Mouse (Mus musculus): ENCODE data around the gene Wdr31. TPM values are rescaled to one million over a fixed set of nuclear protein-coding genes. Genes with fewer than 3 reads are reported as not detected.

The Wdr31 gene
- polyA plus RNA-seq, 1 experiment from 2014 or later, result 5.2 TPM

DNA sequence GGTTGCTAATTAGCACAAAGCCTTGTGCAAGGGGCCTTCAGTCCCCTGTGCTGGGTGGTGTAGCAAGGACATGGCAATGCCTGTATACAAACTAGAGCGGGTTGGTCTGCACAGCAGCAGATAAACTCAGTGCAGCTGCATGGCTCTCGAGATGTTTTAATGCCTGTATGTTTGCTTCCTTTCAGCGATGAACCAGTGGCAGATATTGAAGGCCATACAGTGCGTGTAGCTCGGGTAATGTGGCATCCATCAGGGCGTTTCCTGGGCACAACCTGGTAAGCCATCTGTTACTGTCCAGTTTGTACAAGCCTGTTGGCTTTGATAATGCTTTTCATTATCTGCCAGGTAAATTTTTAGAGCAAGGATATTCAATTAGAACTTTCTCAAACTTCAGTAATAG lies 51.6 kb downstream of the Wdr31 start:
- no peaks in the 10 kb centered on the region for H3K9me3 ChIP-seq (ENCODE audit: low read length)
- peaks cover 65% of the 10 kb centered on the region for H3K36me3 ChIP-seq (ENCODE audit: insufficient read depth, low read length)
- no peaks in the 10 kb centered on the region for H3K27me3 ChIP-seq (replicated peaks; ENCODE audit: insufficient read depth, low read length)
- WGBS, result 94% methylated on average over 6 of the region's 6 CpGs
- no peak overlapping the region for H3K4me3 ChIP-seq (ENCODE audit: low read depth, low read length)
- ATAC-seq (no peak), DNase-seq (ENCODE audit: low spot score) (no peak)
- no peak overlapping the region for H3K4me2 ChIP-seq (replicated peaks; ENCODE audit: low read depth, low read length)
- H3K27ac ChIP-seq (ENCODE audit: low read length), result no peak overlapping the region
- H3K4me1 ChIP-seq (ENCODE audit: insufficient read depth, low read depth, low read length), result no peaks in the 10 kb centered on the region
- no peak overlapping the region for H3K9ac ChIP-seq (replicated peaks; ENCODE audit: low read depth)
- TF ChIP-seq EP300 (IDR thresholded peaks at IDR 0.05), result no peak
- no peak for TF ChIP-seq CTCF (IDR thresholded peaks at IDR 0.05)

DNA sequence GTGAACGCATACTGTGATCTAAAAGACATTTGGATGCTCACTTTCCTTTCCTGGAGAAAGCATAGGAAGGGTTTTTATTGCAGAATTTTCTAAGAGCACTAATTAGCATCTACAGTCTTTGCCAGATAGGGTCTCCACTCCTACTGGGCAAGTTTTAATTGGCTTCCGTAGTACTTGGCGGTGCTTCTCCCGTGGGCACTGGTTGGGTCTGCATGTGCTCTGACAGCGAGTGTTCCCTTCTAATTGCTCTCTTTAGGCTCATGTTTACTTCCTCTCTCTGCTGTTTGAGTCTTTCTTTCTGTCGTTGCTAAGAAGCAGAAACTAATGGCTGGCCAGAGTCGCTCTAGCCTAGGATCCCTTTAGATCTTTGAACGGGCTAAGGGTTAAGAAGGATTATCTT lies 52.2 kb downstream of the Wdr31 start:
- Histone ChIP-seq H3K27ac (ENCODE audit: low read length) (no peak overlapping the region), H3K4me1 (ENCODE audit: insufficient read depth, low read depth, low read length) (no peaks in the 10 kb centered on the region), H3K9me3 (ENCODE audit: low read length) (no peaks in the 10 kb centered on the region), H3K9ac (replicated peaks; ENCODE audit: low read depth) (no peak overlapping the region), H3K4me2 (replicated peaks; ENCODE audit: low read depth, low read length) (no peak overlapping the region), H3K36me3 (ENCODE audit: insufficient read depth, low read length) (peaks cover 60% of the 10 kb centered on the region), H3K27me3 (replicated peaks; ENCODE audit: insufficient read depth, low read length) (no peaks in the 10 kb centered on the region), H3K4me3 (ENCODE audit: low read depth, low read length) (no peak overlapping the region)
- TF ChIP-seq CTCF (IDR thresholded peaks at IDR 0.05) (no peak), EP300 (IDR thresholded peaks at IDR 0.05) (no peak)
- no peak for ATAC-seq
- WGBS, result 88% methylated on average over 8 of the region's 8 CpGs
- no peak for DNase-seq (ENCODE audit: low spot score)

DNA sequence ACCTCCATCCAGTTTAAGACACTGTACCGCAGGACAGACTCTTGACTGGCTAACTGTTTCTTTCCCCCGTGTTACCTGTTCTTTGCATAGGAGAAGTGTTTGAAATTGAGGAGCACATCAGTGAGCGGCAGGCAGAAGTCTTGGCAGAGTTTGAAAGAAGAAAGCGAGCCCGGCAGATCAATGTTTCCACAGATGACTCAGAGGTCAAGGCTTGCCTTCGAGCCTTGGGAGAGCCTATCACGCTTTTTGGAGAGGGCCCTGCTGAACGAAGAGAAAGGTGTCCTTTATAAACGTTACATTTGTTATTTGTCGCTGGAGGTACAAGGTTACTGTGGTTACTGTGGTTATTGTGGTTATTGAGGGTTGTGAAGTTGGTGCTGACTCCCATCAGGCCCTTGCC lies 59.1 kb downstream of the Wdr31 start:
- Histone ChIP-seq H3K4me2 (replicated peaks; ENCODE audit: low read depth, low read length) (no peak overlapping the region), H3K27me3 (replicated peaks; ENCODE audit: insufficient read depth, low read length) (no peaks in the 10 kb centered on the region), H3K27ac (ENCODE audit: low read length) (no peak overlapping the region), H3K4me3 (ENCODE audit: low read depth, low read length) (no peak overlapping the region), H3K9ac (replicated peaks; ENCODE audit: low read depth) (no peak overlapping the region), H3K36me3 (ENCODE audit: insufficient read depth, low read length) (peaks cover 27% of the 10 kb centered on the region; the same call in 1 of the 2 replicates), H3K4me1 (ENCODE audit: insufficient read depth, low read depth, low read length) (peaks cover 4% of the 10 kb centered on the region; the same call in 1 of the 2 replicates), H3K9me3 (ENCODE audit: low read length) (no peaks in the 10 kb centered on the region)
- DNase-seq (ENCODE audit: low spot score) (no peak), ATAC-seq (no peak)
- TF ChIP-seq EP300 (IDR thresholded peaks at IDR 0.05), result no peak
- 87% methylated on average over 10 of the region's 10 CpGs for WGBS

DNA sequence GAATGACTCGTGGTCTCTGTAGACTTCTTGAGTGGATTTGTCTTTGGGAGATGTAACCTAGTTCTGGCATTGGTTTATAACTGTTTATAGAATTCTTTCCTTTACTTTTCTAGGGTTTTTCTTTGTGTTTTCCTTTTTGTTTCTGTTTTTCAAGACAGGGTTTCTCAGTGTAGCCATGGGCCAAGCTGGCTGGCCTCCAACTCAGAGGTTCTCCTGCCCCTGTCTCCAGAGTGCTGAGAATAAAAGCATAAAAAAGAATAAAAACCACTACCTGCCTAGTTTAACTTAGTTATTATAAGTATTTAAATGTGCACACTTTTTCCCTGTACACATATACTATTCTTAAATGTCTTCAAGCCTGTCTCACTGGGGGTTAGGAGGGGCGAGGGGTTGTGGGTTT lies 60.4 kb downstream of the Wdr31 start:
- H3K4me2 ChIP-seq (replicated peaks; ENCODE audit: low read depth, low read length), result no peak overlapping the region
- peaks cover 18% of the 10 kb centered on the region; the same call in 1 of the 2 replicates for H3K36me3 ChIP-seq (ENCODE audit: insufficient read depth, low read length)
- no peak overlapping the region for H3K27ac ChIP-seq (ENCODE audit: low read length)
- no peak for DNase-seq (ENCODE audit: low spot score)
- H3K27me3 ChIP-seq (replicated peaks; ENCODE audit: insufficient read depth, low read length), result no peaks in the 10 kb centered on the region
- no peak overlapping the region for H3K4me3 ChIP-seq (ENCODE audit: low read depth, low read length)
- 79% methylated on average over 2 of the region's 2 CpGs for WGBS
- TF ChIP-seq EP300 (IDR thresholded peaks at IDR 0.05) (no peak), CTCF (IDR thresholded peaks at IDR 0.05) (no peak)
- H3K9ac ChIP-seq (replicated peaks; ENCODE audit: low read depth), result no peak overlapping the region
- H3K9me3 ChIP-seq (ENCODE audit: low read length), result no peaks in the 10 kb centered on the region
- ATAC-seq, result no peak
- peaks cover 4% of the 10 kb centered on the region; the same call in 1 of the 2 replicates for H3K4me1 ChIP-seq (ENCODE audit: insufficient read depth, low read depth, low read length)

DNA sequence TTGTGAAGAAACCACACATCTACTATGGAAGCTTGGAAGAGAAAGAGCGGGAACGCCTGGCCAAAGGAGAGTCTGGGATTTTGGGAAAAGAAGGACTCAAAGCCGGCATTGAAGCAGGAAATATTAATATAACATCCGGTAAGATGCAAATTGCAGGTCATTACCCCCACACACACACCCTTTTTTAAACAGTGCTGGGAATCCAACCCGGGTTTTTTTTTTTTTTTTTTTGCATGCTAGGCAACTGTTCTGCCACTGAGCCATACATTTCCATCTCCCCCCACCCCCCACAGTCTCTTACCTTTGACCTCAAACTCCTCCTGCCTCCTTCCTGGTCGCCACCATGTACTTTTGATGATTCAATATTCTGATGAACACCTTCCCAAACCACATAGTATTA lies 61.1 kb downstream of the Wdr31 start:
- Histone ChIP-seq H3K36me3 (ENCODE audit: insufficient read depth, low read length) (peaks cover 11% of the 10 kb centered on the region; the same call in 1 of the 2 replicates), H3K4me2 (replicated peaks; ENCODE audit: low read depth, low read length) (peak overlapping the region; percentile 79), H3K9ac (replicated peaks; ENCODE audit: low read depth) (peak overlapping the region; percentile 91; the same call in 1 of the 2 replicates), H3K27ac (ENCODE audit: low read length) (peak overlapping the region; percentile 89; the same call in 1 of the 2 replicates), H3K4me3 (ENCODE audit: low read depth, low read length) (peak overlapping the region; percentile 70), H3K9me3 (ENCODE audit: low read length) (no peaks in the 10 kb centered on the region), H3K27me3 (replicated peaks; ENCODE audit: insufficient read depth, low read length) (no peaks in the 10 kb centered on the region), H3K4me1 (ENCODE audit: insufficient read depth, low read depth, low read length) (peaks cover 4% of the 10 kb centered on the region; the same call in 1 of the 2 replicates)
- TF ChIP-seq EP300 (IDR thresholded peaks at IDR 0.05), result no peak
- no peak for TF ChIP-seq CTCF (IDR thresholded peaks at IDR 0.05)
- ATAC-seq (no peak), DNase-seq (ENCODE audit: low spot score) (peak; percentile 15)
- WGBS, result 14% methylated on average over 6 of the region's 6 CpGs

GRCm38 (mm10) chr4:62408601-62409282 lies 62.0 kb downstream of the Wdr31 start, which contains the start of the genes Cdc26 and Prpf4:
TSS of gene Cdc26 (minus strand) at chr4:62408642.
TSS of gene Prpf4 (plus strand) at chr4:62408797.
- peak within 1 kb of the TSS; percentile 89 for H3K27ac ChIP-seq (ENCODE audit: low read length)
- TF ChIP-seq CTCF (IDR thresholded peaks at IDR 0.05) (no peak), EP300 (IDR thresholded peaks at IDR 0.05) (peak; percentile 75)
- H3K4me3 ChIP-seq (ENCODE audit: low read depth, low read length), result peak within 1 kb of the TSS; percentile 70
- H3K9me3 ChIP-seq (ENCODE audit: low read length), result no peaks in the 10 kb centered on the region
- peak within 1 kb of the TSS; percentile 79 for H3K4me2 ChIP-seq (replicated peaks; ENCODE audit: low read depth, low read length)
- peak within 1 kb of the TSS; percentile 91 for H3K9ac ChIP-seq (replicated peaks; ENCODE audit: low read depth)
- H3K36me3 ChIP-seq (ENCODE audit: insufficient read depth, low read length), result 0 out of 2 replicates have a peak, but pooled peaks cover 8% of the 10 kb centered on the region
- peaks cover 4% of the 10 kb centered on the region; the same call in 1 of the 2 replicates for H3K4me1 ChIP-seq (ENCODE audit: insufficient read depth, low read depth, low read length)
- no peaks in the 10 kb centered on the region for H3K27me3 ChIP-seq (replicated peaks; ENCODE audit: insufficient read depth, low read length)
- ATAC-seq (peak; percentile 99), DNase-seq (ENCODE audit: low spot score) (peak; percentile 100)
- WGBS, result under 1% methylated on average over 39 of the region's 39 CpGs

Data from lung, postnatal 0 days (tissue).